Mouse (Mus musculus) kidney, postnatal 36 days (tissue): ENCODE results near the gene Proser2.

Source experiments
- DNase-seq, 2 experiments: peaks; one replicate each; pipeline ENCODE4 v3.0.0; 2021 to 2022; ENCODE audit warnings: mixed read lengths in 2 of 2

Proser2 gene

DNA sequence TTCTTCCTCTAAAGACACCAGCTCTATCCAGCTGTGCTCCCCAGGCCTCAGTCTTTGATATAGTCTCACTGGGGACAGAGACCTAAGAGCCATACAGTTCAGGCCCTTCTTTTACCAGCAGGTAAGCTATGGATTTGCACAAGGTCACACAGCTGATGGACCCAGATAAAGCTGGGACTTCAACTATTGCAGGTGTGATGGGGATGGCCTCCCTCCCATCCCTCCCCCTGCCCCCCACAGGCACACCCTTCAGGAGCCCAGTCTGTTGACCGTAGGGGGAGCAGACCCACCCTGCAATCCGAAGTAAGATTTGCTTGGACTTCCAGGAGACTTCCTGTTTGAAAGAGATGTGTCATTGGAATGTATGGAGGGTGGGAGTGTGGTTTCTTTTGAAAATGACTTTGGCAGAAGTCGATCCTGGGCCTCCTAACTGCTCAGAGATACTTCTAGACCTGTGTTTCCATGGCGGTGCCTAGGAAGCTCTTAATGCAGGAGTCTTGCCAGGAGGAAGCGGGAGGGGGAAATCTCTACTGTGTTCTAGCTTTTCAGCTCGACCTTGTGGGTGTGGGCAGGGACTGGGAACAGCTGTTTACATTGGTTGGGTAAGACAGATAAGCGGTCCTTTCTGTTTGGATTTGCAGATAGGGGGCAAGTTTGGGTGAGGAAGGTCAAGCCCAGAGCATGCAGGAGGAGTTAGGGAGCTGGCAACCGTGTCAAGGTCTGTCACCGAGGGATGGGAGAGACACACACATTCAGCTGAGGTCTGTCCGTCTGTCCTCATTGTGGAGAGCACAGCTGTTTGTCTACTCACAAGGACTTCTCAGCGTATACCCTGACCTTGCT lies 58.2 kb downstream of the Proser2 start:
- DNase-seq: no peak

DNA sequence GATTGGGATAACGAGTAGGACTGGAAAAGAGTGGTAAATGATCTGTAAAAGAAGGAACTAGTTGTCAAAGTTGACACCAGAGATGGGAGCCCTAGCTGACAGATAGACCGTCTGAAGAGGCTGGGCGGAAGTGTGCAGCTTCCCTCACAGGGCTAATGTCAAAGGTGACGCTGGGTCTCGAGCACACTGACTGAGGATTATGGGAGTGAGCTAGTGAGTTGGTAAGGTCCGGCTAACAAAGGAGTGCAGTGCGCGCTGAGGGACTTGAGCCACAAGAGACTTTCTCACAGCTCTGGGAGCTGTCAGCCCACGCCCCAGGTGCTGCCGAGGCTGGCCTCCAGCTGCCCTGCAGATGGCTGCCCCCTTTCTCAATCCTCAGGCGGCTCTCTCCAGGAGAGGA lies 59.1 kb downstream of the Proser2 start:
- no peak for DNase-seq

DNA sequence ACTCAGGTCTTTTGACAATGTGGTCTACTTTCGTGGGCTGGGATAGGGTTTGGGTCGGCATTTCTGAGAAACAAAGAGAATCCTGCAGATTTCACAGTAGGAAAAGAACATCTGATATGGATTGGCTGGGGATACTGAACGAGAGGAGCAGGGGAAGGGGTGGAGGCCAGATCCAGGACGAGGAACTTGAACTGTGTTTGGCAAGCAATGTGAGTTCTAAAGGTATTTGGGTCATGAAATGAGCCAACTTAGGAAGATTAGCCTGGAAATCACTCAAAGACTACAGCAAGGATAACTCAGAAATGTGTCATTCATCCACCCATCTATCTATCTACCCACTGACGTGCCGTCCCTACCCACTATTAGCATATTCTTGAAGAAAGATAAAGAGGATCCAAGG lies 62.7 kb downstream of the Proser2 start:
- DNase-seq: no peak

DNA sequence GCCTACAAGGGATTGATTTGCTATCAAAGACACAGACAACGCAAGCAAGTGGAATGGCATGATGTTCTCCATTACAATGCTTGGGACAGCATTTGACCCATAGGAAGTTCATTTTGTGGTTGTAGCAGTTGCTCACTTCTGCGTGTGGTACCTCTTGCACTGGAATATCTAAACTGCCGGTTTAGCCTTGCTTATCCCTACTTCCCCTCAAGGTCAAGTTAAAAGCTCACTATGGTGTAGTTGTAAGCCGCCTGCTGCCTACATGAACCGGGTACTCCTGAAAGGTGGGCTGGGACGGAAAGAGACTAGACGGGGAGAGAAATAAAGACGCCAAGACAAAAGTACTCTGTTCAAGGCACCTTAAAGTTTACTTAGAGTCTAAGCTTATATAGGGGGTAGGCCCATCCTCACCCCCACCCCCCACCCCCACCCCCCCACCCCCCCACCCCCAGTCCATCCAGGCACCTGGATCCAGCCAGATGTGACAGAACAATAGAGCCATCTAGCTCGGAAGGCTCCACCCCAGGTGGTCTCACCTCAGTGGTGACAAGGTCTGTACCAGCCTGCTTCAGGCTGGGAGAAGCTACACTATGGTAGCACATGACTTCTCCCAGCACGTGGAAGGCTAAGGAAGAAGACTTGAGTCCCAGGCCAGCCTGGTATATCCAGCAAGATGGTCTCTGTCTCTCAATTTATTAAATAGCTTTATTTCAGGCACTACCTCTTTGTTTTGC lies 69.8 kb downstream of the Proser2 start:
- DNase-seq: no peak

DNA sequence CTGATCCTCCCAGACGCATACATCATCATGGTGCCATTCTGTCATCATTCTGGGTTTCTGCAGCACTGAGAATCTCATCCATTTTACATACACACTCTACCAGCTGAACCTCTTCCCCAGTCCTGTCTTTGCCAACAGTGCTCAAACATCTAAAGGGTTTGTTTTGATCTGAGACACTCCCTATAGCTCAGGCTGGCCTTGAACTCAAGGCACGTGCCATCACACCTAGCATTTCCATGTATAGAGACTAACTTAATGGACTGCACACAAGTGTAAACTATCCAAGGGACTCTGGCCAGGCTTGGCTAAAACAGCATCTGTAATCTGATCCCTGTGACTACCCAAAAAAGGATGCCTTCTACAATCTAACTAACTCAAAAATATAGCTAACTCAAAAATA lies 70.7 kb downstream of the Proser2 start:
- no peak for DNase-seq

DNA sequence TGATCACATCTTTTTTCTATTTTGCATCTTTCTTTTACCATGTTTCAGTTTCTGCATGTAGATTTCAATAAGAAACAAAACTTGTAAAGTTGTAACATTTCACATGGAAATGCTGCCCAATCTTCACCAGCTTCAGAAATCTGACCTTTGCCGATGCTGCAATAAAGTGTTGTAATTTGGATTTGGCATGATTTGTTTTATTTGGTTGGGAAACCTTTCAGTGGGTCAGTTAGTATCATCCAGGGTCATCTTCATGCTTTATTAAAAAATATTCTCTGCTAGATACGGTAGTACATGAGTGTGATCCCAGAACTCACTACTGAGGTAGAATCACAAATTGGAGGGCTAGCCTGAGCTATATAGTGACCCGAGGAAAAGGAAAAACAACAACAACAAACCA lies 73.5 kb downstream of the Proser2 start:
- DNase-seq: no peak

DNA sequence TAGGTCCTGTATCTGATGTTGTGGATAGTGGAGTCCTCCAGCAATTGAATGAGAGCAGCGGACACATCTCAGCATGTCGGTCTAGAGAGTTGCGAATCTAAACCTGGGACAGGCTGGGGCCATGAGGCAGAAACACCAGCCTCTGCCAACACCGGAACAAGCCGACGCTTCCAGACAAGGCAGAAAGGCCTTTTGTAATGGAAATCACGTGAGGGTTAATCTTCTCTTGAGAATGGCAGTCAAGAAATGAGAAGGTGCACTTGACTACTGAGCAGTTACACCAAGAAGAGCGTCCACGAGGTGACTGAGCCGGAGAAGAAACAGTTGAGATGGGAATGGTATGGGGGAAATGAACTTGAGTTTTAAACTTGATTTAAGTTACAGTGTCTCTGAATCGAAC lies 74.5 kb downstream of the Proser2 start:
- DNase-seq: no peak

DNA sequence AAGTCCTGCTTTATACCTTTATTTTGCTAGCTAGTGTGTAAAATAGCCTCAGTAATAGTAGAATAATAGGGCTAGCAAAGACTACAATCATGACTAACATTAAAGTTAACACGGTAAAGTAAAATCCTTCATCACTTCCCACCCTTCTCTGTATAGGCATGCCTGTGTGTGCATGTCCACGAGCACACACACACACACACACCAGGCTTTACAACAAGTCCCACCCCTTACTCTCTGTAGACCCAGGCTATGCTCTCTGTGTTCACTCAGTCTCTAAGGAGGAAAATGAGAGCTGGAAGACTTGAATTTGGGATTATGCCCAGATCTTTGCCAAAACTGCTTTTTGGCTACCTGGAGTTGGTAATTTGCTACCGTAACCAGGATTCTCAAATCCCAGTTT lies 81.0 kb downstream of the Proser2 start:
- no peak for DNase-seq

DNA sequence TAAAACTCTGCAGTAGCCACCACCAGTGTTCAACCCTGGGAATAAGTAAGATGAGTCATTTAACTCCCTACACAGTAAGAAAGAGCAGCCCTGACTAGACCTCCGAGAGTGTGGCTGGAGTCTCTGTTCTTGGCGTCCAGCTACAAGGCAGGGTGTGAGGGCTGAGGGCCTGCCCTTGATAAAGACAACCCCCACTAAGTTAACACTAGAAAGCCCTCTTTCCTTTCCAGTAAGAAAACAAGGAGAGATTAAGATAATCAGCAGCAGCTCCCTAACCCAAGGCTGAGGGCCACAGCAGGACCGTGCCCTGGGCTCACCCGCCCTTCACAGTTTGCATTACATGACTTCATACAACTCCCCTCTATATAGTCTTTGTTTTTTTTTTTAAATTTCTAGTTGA lies 81.4 kb downstream of the Proser2 start:
- DNase-seq: no peak
